Mouse (Mus musculus): ENCODE measurements around the gene Reg4.

The Reg4 gene

DNA sequence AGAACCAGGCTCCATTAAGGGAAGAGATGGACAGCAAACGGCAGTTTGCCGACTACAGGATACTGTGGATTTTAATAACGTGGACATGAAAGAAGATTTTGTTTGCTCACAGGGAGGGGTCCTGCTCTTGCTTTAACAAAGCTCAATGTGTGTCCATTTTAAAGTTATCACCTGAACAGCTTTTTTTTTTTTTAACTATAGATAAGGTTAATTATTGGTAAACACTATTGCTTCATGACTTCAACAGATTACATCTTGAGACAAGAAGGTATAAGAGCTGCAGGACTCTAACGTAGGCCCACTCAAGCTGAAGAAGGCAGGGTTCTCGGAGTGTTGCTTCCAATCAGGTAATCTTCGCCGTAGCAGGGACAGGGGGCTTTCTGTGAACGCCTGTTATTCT, at the start of gene Reg4:
Reg4 (plus strand) TSS at position 301 of the 400 bp plus-strand sequence.
- no peak for DNase-seq (ENCODE audit: low read depth)

DNA sequence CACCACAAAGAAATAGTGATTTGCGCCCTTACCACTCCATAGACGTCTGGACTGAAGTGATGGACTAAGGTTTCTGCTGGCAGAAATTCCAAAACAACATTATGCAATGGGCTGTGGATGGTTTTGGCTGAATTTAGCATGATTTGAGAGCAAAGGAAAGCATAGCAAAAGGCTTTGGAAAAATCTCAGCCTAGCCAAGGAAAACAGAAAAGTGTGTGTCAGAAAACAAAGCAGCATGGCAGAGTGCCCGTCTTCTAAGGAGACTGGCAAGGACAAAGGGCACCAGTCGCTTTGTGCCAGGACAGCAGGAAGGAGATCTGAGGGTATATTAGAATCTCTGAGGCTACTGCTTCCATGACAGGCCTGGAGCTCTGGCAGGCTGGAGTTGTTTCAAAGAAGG, 43.6 kb upstream of the Reg4 start:
- DNase-seq (ENCODE audit: low read depth): no peak

DNA sequence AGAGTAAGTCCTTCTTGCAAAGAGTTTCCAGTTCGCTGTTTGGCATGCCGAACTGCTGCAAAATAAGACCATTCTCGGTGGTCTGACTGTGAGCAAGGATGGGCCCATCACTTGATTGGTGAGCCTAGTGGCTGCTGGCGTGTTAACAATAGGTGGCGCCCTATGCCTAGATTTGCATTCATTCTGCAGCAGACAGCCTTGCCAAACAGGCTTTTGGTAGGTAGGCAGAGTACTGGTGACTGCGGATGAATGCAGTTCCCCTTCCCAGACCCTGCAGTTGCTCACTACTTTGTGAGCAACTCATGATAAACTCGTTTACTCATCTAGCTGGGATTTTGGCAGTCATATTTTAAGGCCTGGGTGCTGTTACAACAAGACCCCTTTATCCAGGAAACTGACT, 41.2 kb upstream of the Reg4 start:
- peak; percentile 15 for DNase-seq (ENCODE audit: low read depth)

DNA sequence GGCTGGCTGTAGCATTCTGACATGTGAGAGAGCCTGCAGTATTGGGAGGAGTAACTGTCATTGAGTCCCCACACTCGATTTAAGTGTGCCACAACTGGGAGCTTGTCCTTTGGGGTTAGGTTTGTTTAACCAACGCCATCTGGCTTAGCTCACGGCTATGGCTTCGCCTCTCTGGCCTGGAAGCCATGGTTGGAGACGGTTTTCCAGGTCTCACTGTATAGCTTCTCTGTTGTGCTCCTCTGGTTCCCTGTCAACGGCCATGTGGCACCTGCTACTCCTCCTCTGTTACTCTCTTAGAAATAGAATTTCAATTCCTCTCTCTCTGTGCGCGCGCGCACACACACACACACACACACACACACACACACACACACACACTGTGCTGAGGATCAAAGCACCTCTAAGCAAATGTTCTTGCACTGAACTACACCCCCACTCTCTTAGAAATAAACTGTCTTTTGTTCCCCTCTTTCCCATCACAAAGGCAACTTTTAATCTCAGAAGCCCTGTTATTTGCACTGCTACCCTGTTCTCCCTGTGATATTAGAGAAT, 36.7 kb upstream of the Reg4 start:
- no peak for DNase-seq (ENCODE audit: low read depth)

DNA sequence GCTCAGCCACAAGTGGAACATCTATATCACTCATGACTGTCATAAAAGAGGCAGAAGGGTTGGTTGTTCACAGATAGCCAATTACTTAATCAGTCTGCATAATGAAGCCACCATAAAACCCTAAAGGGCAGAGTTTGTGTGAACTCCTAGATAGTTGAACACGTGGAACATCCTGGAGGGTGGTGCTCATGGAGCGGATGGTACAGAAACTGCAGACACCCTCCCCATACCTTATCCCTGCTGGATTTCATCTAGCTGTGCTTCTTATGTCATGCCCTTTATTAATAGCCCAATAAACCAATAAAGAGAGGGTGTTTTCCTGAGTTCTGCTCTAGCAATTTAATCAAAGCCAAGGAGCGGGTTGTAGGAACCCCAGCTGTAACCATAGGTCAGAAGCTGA, 34.2 kb upstream of the Reg4 start:
- no peak for DNase-seq (ENCODE audit: low read depth)

DNA sequence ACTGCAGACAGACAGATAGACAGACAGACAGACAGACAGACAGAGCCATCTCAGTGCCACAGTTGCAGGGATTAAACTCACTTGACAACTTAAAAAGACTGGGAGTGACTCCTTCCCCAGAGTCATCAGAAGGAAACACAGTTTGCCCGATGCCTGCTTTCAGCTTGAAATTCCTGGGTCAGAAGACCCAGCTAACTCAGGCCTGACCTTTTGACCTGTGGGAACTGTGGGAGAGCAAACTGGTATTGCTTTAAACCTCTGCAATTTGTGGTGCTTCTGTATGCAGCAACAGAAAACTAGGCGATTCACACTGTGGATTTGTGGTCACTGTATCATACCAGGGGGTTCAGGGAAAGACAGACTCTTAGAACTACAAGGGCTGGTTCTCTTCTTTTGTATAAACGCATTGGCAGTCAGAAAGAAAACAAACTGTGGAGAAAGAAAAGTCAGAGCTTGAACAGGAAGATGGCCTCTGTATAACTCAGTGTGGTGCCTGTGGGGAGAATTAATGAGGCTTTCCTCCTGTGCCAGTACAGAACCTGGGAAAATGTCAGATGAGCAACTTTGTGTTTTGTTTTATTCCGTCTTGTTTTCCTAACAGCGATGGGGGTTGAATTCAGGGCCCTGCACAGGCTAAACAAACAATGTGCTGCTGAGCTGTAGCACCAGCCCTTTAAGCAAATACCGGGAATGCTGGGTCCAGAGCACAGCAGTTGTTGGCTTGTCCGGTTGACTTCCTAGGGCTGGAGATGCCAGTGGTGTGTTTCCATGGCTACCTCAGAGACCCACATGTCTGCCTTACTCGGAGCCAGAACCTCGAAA, 24.0 kb upstream of the Reg4 start:
- DNase-seq (ENCODE audit: low read depth): no peak

DNA sequence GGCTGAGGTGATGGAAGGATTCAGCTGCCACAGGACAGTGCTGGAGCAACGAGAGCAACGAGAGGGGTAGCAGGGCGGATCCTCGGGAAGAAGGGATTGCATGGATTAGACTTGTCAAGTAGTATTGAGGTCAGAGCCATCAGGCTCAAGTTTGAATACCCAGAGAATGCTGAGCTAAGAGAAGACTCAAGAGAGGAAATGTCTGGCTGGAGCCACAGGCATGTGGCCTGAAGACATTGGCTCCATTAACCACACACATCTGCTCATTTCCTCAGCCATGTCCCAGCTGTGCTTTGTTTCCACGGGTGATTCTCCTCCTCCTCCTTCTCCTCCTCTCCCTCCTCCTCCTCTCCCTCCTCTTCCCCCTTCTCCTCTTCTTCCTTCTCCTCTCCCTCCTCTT, 22.2 kb upstream of the Reg4 start:
- no peak for DNase-seq (ENCODE audit: low read depth)

DNA sequence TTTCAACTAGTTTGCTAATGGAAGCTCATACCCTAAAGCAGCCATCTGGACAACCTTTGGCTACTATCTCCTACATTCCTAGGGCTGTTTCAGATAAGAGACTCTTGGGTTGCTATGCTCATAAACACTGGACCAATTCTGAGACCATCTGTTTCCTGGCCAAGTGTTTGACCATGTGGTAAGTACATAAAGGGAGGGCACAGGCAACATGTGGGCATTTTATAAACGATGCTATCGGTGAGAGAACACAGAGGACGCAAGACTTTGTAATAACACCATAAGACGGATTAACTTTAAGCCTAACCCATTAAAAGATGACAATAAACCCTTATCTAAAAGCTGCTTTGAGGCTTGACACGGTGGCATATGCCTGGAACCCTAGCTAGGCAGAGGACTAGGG, 18.7 kb upstream of the Reg4 start:
- DNase-seq (ENCODE audit: low read depth): no peak

DNA sequence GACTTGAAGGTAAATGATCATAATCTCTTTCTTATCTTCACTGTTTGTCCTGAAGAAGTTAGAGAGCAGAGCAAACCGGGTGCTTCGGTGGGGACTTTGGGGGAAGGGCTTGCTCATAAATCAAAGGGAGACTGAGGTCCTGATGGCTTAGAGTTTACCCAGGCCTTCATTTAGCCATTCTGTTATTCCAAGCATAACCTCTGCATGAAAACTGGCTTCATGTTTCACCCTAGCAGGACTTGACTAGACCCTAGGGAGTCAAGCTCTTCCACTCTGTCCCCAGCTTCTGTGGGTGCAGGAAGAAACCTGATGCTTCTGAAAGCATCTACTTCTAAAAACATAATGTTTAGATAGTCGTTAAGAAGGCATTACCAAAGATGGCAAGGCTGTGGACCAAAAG, 15.0 kb upstream of the Reg4 start:
- DNase-seq (ENCODE audit: low read depth): no peak

DNA sequence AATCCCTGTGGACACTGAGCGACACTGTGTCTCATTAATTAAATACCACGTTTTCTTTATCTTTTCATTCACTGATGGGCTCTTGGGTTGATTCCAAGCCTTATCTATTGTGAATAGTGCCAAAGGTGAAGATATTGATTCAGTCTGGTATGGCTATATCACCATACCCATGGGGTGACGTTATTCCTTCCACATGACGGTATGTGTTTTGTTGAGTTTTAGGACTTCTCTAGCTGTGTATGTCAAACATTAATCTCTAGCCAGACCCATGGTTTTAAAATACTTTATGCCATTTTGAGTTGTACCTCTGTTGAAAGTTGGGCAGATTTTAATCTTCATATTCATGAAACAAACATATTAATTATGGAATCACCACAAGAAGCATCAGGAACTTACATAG, 12.8 kb upstream of the Reg4 start:
- no peak for DNase-seq (ENCODE audit: low read depth)

DNA sequence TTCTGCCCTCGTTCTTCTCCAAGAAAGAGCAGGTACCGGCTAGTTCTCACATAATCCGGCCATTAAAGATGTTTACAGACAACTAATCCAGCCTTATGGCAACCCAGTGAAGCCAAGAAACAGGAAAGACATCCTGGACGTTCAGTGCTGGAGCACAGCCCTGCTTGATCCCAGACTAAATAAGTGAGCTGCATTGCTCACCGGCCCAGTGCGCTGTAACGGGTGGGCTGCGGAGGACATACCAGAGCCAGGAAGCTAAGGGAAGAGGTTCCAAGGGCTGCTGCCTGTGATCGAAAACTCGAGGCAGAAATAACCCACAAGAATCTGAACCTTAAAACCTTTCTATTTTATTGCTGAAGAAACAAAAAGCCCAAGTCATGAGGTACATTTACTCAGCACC, 11.1 kb upstream of the Reg4 start:
- DNase-seq (ENCODE audit: low read depth): no peak

DNA sequence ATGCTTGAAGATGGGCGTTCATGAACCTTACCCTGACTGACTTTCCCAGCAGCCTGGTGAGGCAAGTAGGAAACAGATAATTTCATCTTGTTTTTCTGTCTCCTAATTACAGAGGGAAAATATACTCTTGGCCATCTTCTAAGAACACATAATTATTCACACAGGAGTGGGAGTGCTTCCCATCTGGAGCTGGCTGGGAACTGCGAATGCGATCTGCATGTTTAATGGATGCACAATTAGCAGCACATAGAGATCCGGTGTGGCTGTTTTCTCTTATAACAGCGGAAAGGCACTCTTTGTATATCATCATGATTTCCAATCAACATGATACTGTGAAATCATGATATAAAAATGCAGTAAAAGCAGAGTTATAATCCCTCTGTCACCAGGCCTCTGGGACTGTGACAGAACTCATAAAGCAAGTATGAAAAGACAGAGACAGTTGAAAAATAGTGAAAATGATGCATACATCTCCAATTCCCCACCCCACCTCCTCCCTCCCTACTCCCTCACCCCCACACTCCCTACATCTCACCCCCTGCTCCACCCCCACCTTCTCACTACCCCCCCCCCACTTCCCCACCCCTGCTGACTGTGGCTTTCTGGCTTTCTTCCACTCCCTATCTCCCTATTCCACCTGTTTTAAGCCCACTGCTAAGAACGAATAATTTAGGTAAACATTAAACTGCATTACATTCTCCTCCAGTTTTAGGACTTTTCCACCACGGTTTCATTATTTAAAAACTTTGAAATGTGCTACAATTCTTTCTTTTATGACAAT, 10.5 kb upstream of the Reg4 start:
- no peak for DNase-seq (ENCODE audit: low read depth)

DNA sequence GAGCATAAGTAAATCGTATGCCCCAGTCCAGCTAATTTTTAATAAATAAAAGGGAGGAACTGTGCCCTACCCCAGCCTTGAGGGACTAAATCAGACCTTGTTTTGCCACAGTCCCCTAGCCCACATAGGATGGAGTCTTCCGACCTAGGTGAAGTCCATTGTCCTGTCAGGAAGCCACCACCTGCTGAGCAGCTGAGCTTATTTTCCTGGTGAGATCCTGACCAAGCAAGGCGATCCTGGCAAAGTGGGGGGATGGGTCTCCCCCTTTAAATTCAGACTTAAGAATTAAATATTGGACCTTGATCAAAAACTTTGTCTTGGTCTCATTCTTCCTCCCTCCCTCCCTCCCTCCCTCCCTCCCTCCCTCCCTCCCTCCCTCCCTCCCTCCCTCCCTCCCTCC, 5.7 kb upstream of the Reg4 start:
- DNase-seq (ENCODE audit: low read depth): no peak

DNA sequence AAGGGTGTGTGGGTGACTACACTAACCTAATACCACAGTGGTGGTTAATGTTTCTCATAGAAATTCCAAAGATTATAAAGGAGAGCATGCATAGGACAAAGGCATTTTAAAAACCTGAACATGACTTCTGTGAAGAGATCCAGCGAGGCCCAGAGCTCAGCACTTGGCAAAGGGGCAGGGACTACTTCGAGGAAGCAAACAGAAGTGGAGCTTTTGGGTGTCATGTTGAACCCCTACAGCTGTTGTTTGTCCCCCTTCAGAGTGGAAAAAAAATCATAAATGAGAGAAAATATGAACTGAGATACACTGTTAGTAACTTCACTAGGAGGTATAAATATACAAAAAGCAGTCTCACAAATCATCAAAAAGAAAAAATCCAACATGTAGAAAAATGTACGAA, 1.3 kb downstream of the Reg4 start:
- no peak for DNase-seq (ENCODE audit: low read depth)

DNA sequence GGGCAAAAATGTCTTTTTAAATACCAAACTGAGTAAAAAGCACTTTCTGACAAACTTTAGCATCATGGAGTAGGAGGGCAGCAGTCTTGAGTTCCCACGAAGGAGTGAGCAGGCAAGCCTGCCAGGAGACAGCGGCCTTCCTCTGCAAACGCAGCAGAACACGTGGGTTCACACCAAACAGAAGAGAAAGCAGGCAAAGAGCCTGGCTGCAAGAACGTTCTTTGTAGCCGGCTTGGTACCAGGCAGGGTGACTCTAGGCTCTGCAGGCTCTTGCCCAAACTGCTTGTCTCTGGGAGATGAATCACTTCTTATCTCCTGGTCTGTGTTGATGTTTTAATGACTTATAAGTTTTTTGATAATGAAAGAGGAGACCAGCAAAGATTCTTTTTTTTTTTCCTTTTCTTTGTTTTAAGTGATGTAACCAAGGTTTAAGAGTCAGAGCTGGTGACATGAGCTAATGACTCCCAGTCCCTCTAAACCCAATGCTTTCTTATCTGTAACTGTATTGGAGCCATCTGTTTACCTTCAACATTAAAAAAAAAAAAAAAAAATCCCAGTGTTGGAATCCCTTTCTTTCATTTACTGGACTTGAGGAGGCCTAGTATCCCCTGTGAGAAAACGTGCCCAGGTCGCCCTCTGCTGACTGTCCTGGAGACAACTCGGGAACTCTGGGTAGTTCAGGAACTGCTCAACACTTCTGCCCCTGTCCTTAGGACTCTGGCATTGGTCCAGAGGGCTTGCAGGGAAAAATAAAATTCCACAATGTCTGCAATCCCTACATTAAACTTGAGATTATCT, 2.0 kb downstream of the Reg4 start:
- peak; percentile 9 for DNase-seq (ENCODE audit: low read depth)

DNA sequence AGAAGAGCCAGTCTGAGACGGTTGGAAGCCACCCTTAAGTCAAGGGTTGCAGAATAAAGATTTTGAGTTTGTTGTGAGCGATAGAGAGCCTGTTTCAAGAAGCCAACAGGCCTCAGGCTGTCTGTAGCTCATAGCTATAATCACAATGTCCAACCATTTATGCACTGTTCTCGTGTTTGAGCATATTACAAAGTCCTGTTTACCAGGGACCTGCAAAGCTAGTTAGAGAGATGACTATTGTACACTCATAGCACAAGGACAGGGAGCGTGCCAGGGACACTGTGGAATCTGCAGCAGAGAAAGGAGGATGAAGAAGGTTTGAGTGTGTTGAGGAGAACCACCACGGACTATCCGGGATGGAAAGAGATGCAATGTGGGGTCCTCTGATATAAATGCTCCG, 3.0 kb downstream of the Reg4 start:
- DNase-seq (ENCODE audit: low read depth): no peak

DNA sequence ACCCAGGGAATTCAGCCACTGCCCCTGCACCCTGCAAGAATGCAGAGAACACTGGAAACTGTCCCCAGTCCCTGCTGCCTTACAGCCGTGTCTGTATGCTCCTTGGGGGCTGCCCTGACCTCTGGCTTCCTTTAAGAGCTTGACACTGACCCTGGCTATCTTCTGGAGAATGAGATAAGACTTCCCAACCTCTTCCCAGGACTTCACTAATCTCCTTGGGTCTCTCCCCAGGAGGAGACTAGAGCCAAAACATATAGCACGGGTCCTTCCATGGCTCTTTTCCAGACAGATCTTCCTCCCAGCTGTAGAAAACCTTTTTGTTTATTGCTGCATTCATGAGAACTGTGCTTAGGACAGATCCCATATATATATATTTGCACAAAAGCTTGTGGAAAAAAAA, 3.8 kb downstream of the Reg4 start:
- DNase-seq (ENCODE audit: low read depth): no peak

DNA sequence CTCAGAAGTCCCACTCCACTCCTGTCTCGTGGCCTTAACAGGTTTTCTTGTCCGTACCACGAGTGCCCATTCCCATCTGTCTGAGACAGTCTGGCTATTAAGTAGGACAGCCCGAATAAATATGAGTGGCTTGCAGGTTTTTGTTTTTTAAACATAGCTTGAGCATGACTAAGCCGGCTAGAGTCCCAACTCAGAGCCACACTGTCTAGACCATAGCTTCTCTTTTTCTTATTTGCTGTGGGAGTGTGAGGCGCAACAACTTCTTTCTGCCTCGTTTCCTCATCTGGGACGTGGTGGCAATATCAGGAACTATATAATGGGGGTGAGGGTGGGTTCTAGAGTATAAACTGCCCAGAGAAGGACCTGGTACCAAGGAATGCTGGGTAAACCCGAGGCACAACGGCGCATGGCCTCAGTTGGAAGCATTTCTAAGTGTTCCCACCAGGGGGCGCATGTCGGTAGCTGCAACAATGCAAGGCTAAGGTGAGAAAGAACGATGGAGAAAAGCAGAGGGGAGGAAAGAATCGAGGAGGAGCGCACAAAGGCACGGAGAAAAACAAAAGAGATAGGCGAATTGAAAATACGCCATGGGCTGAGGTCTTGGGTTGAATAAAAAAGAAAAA, 5.1 kb downstream of the Reg4 start:
- peak; percentile 77 for DNase-seq (ENCODE audit: low read depth)

DNA sequence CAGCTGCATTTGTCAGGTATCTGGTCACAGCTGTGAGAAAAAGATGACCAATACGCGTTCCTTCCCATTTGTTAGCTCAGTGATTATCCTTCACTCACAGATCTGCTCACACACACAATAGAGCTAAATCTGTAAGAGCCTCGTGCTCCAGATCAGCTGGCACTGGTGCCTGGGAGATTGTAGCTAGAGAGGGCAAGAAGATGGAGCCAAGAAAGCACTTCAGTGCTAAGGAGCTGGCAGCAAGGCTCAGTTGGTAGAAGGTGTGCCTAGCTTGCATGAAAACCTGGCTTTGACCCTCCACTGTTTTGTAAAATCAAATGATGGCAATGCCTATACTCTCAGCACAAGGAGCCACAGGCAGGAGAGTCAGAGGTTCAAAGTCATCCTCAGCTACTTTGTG, 5.8 kb downstream of the Reg4 start:
- no peak for DNase-seq (ENCODE audit: low read depth)

DNA sequence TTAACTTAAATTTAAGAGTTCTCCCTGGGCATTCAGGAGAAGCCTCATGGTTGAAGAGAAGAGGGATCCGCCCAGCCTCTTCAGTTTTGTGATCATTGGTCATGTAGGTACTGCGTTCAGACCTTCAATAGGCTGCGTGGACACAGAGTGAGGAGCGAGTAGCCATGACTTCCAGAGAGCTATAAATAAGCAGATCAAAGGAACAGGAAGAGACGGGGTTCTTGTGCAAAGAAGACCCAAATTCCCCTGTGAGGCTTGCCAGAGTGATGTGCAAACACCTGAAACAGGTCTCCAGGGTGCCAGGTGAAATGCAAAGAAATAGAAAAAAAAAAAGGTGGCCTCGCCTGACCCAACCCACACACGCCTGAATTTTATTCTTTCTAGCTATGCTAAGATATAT, 8.0 kb downstream of the Reg4 start:
- no peak for DNase-seq (ENCODE audit: low read depth)

DNA sequence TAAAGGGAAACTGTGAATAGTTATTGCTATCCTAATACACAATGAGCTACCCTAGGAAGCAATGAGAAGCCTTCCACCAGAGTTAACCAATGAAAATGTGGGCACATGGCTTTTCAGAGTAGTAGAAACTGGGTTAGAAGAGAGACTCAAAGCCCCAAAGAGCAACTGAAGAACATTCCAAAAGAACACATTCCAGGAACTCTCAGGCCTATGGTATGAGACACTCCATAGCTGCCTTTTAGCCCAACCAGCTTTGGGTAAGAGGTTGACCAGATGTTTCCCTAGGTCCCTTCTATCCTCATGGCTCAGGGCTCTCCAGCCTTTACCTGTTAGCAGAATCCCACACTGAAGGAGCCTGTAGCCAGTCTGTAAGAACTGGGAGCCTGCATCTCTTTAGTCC, 11.5 kb downstream of the Reg4 start:
- no peak for DNase-seq (ENCODE audit: low read depth)

DNA sequence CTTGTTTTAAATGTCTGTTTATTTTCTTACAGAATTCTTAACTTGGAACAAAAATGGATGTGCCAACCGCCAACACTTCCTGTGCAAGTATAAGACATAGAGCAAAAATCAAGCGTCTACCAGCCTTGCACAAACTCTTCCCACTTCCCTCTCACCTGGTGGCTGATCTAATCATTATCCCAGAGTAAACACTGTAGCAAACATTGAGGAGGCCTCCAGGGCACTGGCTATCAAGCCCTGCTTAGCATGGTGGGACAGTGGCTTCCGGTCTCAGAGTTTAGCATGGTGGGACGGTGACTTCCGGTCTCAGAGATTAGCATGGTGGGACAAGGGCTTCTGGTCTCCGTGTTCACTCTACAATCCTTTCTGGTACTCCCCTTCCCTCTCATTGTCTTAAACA, 14.3 kb downstream of the Reg4 start:
- DNase-seq (ENCODE audit: low read depth): no peak

Data from induced T-regulatory cell, adult 2 months (primary cell).